Mouse (Mus musculus): ENCODE measurements at regions not wholly inside any gene's neighbourhood (a gene's known extent, or its start where the extent isn't known, plus 50 kb on each side); places are given as distances from the start of the nearest gene placed in this dataset.

DNA sequence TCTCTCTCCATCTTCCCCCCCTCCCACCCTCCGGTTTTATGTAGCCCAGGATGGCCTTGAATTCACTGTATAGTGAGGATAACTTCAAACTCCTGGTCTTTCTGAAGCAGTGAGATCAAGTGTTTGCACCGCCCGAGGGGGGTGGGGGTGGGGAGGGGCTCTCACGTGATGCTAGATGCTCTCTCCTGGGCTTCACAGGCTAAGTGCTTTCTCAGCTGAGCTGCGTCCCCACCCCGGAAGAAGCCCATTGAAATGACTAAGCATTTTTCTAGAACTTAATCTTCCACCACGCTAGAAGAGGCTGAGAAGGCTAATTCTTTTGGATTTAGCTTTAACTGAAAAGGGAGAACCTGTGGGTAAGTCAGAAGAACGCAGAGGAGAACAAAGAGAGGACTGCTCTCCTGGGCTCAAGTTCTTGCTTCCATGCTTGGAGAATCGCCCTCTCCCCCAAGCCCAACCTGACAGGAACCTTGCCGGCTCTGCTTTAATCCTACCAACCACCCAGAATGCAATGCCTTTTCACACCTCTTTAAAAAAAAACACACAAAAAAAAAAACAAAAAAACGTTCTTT, 79.7 kb downstream of the Bbs10 start (continued):
- no peak for TF ChIP-seq TAL1 (IDR thresholded peaks at IDR 0.05; ENCODE audit: low read length)

DNA sequence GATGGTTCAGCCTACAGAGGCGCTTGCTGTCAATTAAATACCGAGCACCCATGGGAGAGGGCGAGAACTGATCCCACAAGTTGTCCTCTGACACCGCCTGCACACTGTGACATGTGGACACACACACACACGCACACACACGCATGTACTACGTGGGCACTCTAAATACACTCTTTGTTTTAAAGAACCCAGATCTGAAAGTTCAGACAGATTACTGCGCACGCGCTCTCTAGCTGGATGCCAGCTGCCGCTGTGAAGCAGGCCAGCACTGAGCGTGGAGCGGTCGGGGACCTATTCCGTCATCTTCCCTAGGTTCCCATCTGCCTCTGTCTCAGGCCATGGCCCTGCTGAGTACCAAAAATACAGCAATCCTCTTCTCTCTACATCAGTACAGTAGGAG, 83.2 kb downstream of the Bbs10 start:
- no peaks in the 10 kb centered on the region for H3K79me2 ChIP-seq (ENCODE audit: control insufficient read depth, insufficient read depth, low read length, poor library complexity)
- H3K27ac ChIP-seq (ENCODE audit: control insufficient read depth, low read depth, low read length), result no peak overlapping the region
- H3K4me3 ChIP-seq (ENCODE audit: control insufficient read depth in 1 of 2, insufficient read depth in 1 of 2, low read depth in 2 of 2, low read length in 2 of 2), result no peak overlapping the region
- DNase-seq (ENCODE audit: low read depth, low spot score), result no peak
- H3K4me1 ChIP-seq (ENCODE audit: control insufficient read depth in 1 of 2, insufficient read depth in 2 of 2, low read length in 2 of 2), result peaks cover 0 to 8% of the 10 kb centered on the region in 2 experiments; a peak in 3 of 4 replicates
- no peak for TF ChIP-seq SMC3 (IDR thresholded peaks at IDR 0.05; ENCODE audit: low read depth, low read length)
- TF ChIP-seq ELF1 (IDR thresholded peaks at IDR 0.05; ENCODE audit: low read depth, low read length), result no peak
- no peak for TF ChIP-seq POLR2AphosphoS5 (IDR thresholded peaks at IDR 0.05; ENCODE audit: borderline replicate concordance, low read depth, low read length)
- TF ChIP-seq MEF2A (IDR thresholded peaks at IDR 0.05; ENCODE audit: extremely low read depth, insufficient replicate concordance, low read depth, low read length, poor library complexity, severe bottlenecking), result no peak
- no peak for TF ChIP-seq NELFE (IDR thresholded peaks at IDR 0.05; ENCODE audit: low read depth, low read length)
- TF ChIP-seq TBP (IDR thresholded peaks at IDR 0.05; ENCODE audit: low read depth, low read length), result no peak
- TF ChIP-seq UBTF (IDR thresholded peaks at IDR 0.05; ENCODE audit: borderline replicate concordance, insufficient read depth, low read depth, low read length), result no peak
- TF ChIP-seq BHLHE40 (IDR thresholded peaks at IDR 0.05; ENCODE audit: borderline replicate concordance, low read depth, low read length), result no peak
- no peak overlapping the region for H3K9ac ChIP-seq (ENCODE audit: control insufficient read depth, low read depth, low read length, poor library complexity, severe bottlenecking)
- H3K27me3 ChIP-seq (ENCODE audit: control insufficient read depth in 1 of 2, insufficient read depth in 2 of 2, low read length in 2 of 2), result no peaks in the 10 kb centered on the region
- H3K36me3 ChIP-seq (ENCODE audit: control insufficient read depth in 1 of 2, insufficient read depth in 2 of 2, low read length in 2 of 2), result peaks cover 0 to 9% of the 10 kb centered on the region in 2 experiments; a peak in 2 of 4 replicates
- H3K9me3 ChIP-seq (replicated peaks; ENCODE audit: insufficient read depth, low read length), result no peaks in the 10 kb centered on the region

- peaks cover 0 to 8% of the 10 kb centered on the region in 2 experiments; a peak in 3 of 4 replicates for H3K4me1 ChIP-seq (ENCODE audit: control insufficient read depth in 1 of 2, insufficient read depth in 2 of 2, low read length in 2 of 2)
Observed at GRCm38 (mm10) chr10:111382206-111382930, 83.9 kb downstream of the Bbs10 start.

More at GRCm38 (mm10) chr10:111382206-111382930, 83.9 kb downstream of the Bbs10 start:
- H3K27me3 ChIP-seq (ENCODE audit: control insufficient read depth in 1 of 2, insufficient read depth in 2 of 2, low read length in 2 of 2), result no peaks in the 10 kb centered on the region
- DNase-seq (ENCODE audit: low read depth, low spot score), result no peak
- H3K9me3 ChIP-seq (replicated peaks; ENCODE audit: insufficient read depth, low read length), result no peaks in the 10 kb centered on the region
- peaks cover 0 to 9% of the 10 kb centered on the region in 2 experiments; a peak in 2 of 4 replicates for H3K36me3 ChIP-seq (ENCODE audit: control insufficient read depth in 1 of 2, insufficient read depth in 2 of 2, low read length in 2 of 2)
- no peak overlapping the region for H3K27ac ChIP-seq (ENCODE audit: control insufficient read depth, low read depth, low read length)
- H3K9ac ChIP-seq (ENCODE audit: control insufficient read depth, low read depth, low read length, poor library complexity, severe bottlenecking), result no peak overlapping the region
- TF ChIP-seq BHLHE40 (IDR thresholded peaks at IDR 0.05; ENCODE audit: borderline replicate concordance, low read depth, low read length) (no peak), POLR2AphosphoS5 (IDR thresholded peaks at IDR 0.05; ENCODE audit: borderline replicate concordance, low read depth, low read length) (no peak), JUND (IDR thresholded peaks at IDR 0.05; ENCODE audit: low read depth, low read length) (no peak), ZKSCAN1 (IDR thresholded peaks at IDR 0.05; ENCODE audit: low read depth, low read length) (no peak), USF1 (IDR thresholded peaks at IDR 0.05; ENCODE audit: low read depth, low read length) (no peak), RAD21 (IDR thresholded peaks at IDR 0.05; ENCODE audit: low read depth, low read length) (no peak)
- H3K79me2 ChIP-seq (ENCODE audit: control insufficient read depth, insufficient read depth, low read length, poor library complexity), result no peaks in the 10 kb centered on the region
- no peak overlapping the region for H3K4me3 ChIP-seq (ENCODE audit: control insufficient read depth in 1 of 2, insufficient read depth in 1 of 2, low read depth in 2 of 2, low read length in 2 of 2)
